Mouse (Mus musculus) testis, postnatal 10 days (tissue): ENCODE data around the gene Hnrnpc.

Source experiments
- DNase-seq: peaks from one replicate; pipeline ENCODE4 v3.0.0; 2021; ENCODE audit warnings: low spot score

Hnrnpc gene

DNA sequence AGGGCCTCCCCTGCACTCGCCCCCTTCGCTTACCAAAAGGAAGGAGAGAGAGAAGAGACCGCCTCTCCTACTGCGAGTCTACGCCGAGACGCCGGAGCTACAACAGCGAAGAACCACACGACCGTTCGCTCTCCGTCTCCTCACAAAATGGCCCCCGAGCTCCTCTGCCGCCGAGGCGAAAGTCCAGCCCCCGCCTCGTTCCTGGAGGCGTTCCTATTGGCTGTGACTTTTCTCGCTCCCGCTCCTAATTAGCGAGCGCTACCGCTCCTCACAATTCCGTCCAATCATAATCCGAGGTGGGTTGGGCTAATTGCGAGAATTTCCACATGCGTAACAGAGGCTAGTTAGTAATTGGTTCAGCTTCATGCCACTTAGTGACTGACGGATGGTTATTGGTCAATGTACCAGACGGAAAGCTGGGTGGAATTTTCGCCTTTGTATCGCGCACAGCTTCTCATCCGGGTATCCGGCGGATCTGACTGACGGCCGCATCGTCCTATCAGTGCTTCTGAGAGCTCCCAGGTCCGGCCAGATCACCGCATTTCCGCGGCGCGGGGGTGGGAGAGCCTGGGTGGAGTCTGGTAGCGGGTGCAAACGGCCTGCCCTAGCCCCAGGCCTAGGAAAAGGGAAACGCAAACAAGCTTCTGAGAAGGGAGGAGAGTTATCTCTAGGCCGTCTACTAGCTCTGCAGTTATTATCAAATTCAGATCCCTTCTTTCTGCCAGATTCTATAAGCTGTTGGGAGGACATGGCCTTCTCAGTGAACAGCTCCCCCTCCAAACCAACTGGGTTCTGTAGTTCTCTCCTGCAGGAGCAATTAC lies at the start of gene Hnrnpc:
Gene Hnrnpc, minus strand, starts transcription at position 173 of the 821 bp plus-strand sequence.
- DNase-seq = peak; percentile 100

- no peak for DNase-seq
Observed at GRCm38 (mm10) chr14:52152613-52153012, 48.8 kb upstream of the Hnrnpc start.

DNA sequence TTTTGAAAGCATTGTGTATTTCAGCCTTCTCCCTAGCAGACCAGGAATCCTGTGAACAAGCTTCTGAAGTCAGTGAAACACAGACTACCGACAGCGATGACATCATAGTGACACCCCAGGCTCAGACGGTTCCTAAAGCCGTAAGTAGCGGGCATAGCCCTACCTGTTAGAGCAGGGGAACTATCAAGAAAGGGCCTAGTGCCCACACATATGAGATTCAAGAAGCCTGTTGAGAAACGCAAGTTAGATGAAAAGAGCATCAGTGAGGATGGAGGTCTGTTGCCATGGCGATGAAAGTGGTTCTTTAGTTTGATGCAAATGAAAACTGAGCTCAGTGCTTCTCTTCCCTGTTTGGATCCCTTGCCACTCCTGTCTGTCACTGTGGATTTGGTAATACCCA lies 48.4 kb upstream of the Hnrnpc start:
- DNase-seq = no peak

- no peak for DNase-seq
Observed at GRCm38 (mm10) chr14:52149888-52150287, 46.1 kb upstream of the Hnrnpc start.

DNA sequence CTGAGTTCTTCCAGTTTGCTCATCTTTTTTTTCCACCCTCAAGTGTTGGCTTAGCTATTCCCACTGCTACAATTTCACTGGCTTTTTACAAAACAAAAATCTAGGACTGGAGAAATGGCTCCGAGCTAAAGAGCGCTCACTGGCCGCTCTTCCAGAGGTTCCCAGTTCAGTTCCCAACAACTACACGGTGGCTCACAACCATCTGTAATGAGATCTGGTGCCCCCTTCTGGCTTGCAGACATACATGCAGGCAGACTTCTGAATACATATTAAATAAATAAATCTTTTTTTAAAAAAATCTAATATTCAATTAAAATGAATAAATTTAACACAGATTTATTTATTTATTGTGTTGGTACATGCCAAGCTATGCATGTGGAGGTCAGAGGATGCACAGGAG lies 42.7 kb upstream of the Hnrnpc start:
- no peak for DNase-seq

- DNase-seq = no peak
Observed at GRCm38 (mm10) chr14:52144165-52144564, 40.3 kb upstream of the Hnrnpc start.

DNA sequence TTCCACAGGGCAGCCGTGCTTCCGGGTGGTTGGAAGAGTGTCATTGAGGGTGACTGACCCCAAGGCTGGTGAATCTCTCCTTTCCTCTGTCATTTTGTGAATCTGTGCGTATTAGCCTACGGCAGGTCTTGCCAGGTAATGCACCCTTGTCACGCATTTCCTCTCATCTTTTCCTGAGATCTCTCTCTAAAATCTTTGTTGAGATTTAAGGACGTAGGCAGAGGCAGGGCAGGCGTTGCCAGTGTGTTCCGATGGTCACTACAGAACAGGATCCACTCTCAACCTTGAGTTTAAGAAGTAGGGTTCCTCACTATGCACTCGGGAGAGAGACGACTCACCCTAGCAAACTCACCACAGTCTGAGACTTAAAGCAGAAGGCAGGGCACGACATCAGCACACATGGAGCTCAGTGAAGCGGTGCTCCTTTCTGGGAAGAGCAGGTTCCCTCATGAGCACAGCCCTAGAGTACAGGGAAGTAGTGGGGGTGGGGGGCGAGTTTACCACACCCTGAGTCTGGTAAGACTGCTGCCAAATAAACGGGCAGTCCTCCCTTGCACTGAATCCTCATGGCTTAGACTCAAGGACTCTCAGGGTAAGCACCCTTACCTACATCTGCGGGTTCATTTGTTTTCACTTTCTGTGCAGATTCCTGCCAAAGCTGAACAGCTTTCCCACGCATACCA lies 37.8 kb upstream of the Hnrnpc start:
- no peak for DNase-seq

DNA sequence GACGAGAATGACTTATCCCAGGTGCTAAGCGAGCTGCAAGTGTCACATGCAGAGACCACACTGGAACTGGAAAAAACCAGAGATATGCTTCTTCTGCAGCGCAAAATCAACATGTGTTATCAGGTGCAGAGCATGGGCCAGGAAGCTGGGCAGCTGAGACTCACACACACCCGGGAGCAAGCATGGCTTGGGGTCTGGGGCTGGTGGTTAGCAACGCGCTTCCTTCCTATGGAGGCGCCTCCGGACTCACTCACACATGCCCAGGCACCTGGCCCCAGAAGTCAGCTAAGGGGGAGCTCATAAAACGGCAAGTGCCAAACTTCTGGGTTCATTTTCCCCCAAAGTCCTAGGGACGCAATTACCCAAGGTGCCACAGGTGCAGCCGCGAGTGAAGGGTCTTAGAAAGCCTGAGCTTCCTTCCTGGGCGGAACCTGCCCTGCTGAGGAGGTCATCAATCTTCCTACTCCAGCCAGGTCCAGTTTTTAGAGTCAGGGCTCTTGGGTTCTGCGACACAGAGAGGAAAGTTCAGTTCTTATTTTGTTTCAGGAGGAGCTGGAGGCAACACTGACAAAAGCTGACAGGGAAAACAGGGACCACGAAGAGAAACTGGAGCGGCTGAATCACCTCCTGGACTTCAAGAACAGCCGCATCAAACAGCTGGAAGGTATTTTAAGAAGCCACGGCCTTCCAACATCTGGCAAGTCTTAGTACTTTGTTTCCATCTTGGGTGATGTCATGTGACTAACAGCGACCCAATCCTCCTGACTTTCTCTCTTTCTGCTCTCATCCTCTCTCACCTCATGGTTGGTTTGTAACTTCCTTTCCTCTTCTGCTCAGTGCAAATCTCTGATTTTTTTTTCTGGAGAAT lies 37.0 kb upstream of the Hnrnpc start:
- DNase-seq = no peak

GRCm38 (mm10) chr14:52133584-52133983 lies 29.8 kb upstream of the Hnrnpc start:
- no peak for DNase-seq

DNA sequence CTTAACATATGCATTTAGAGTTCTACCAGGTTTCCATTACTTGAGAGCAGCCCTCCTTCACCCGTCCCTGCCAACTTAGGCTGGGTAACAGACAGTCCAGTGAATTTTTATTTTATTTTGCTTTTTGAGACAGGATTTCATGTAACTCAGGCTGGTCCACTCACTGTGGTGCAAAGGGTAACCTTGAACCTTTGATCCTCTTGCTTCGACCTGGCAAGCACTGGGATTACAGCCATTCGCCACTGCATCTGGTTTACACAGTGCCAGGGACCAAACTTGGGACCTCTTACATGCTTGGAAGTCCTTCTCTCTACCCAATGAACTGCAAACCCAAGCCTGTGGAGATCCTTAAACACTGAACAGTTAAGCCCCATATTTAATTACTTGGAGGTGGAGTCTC lies 20.8 kb upstream of the Hnrnpc start:
- DNase-seq = no peak

DNA sequence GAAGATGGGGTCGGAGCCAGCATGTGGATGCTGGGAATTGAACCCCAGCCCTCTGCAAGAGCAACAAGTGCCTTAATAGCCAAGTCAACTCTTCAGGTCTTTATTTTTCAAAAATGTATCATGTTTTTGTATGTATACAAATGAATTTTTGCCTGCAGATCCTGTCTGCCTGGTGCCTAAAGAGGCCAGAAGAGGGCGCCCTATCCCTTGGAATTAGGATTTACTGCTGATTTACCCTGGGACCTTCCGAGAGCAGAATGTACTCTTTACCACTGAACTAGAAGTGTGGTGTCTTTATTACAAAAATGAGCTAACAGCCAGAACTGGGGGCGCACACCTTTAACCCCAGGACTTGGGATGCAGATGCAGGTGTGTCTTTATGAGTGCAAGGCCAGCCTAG lies 20.1 kb upstream of the Hnrnpc start:
- DNase-seq = peak; percentile 84

GRCm38 (mm10) chr14:52120169-52120568 lies 16.3 kb upstream of the Hnrnpc start:
- DNase-seq = no peak

- peak; percentile 76 for DNase-seq
Observed at GRCm38 (mm10) chr14:52118823-52119608, 15.2 kb upstream of the Hnrnpc start.

DNA sequence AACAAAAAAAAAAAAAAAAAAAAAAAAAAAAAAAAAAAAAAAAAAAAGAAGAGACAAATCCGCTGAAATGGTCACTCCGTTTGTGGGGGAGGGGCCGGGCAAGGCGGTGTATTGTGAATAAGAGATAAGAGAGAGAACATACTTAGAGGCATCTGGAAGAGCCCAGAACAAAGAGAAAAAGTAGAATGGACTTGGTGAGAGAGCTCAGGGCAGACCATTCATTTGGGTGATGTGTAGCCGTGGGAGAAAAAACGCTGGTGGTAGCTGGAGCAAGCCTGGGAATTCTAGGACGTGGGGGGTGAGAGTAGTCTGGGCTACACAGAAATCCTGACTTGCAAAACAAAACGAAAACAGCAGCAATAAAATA lies 14.6 kb upstream of the Hnrnpc start:
- peak; percentile 64 for DNase-seq

GRCm38 (mm10) chr14:52117241-52117640 lies 13.4 kb upstream of the Hnrnpc start:
- no peak for DNase-seq

- DNase-seq = peak; percentile 5
Observed at GRCm38 (mm10) chr14:52114101-52114500, 10.3 kb upstream of the Hnrnpc start.

GRCm38 (mm10) chr14:52110346-52110745 lies 6.5 kb upstream of the Hnrnpc start, which contains the start of gene Rpgrip1:
Gene Rpgrip1 (plus strand): TSS chr14:52110704.
- DNase-seq = peak; percentile 16

- no peak for DNase-seq
Observed at GRCm38 (mm10) chr14:52108025-52108424, 4.2 kb upstream of the Hnrnpc start.

- peak; percentile 58 for DNase-seq
Observed at GRCm38 (mm10) chr14:52106741-52107140, 2.9 kb upstream of the Hnrnpc start.

DNA sequence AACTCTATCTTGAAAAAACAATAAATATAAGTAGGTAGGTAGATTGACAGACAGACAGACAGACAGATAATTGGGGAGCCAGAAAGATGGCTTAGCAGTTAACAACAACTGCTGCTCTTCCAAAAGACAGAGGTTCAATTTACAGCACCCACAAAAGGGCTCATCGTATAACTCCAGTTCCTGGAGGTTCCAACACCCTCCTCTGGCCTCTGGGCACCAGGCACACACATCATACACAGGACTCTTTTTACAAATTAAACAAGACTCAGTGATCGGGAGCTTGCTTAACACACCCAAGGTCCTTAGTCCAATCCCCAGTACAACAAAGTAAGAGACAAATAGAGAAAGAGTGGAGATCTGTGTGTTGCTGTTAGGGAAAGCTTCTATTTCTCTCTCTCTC lies 1.5 kb upstream of the Hnrnpc start:
- no peak for DNase-seq

DNA sequence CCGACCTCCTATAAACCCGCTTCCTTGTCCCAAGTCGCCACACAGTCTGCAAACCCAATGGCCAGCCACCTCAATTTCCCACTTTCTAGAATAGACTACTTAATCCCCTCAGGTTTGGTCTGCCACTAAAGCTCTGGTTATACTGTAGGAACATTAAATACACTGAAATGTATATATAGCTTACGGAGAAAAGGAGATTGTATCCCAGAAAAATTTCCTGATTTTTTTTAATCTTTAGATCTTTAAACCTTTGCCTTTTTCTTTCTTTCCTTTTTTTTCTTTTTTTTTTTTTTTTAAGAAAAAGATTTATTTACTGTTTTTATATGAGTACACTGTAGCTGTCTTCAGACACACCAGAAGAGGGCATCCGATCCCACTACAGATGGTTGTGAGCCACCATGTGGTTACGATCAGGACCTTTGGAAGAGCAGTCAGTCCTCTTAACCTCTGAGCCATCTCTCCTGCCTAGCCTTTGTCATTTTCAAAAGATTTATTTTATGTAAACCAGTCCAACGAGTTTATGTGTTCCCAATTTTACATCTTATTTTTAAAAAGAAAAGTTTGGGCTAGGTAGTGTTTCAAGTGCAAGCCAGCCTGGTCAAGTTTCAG lies 953 bp upstream of the Hnrnpc start:
- no peak for DNase-seq
